Mouse (Mus musculus) 416B (cell line): ENCODE measurements around the gene Abca4.
"Not testable (repeated sequence)": the region's sequence is repeated elsewhere in the genome, so short reads cannot be mapped to it uniquely, and the experiment has no call there.

ENCODE experiments used
- DNase-seq: peaks from one replicate; pipeline ENCODE4 v3.0.0; 2011; ENCODE audit warnings: low read depth

The Abca4 gene

DNA sequence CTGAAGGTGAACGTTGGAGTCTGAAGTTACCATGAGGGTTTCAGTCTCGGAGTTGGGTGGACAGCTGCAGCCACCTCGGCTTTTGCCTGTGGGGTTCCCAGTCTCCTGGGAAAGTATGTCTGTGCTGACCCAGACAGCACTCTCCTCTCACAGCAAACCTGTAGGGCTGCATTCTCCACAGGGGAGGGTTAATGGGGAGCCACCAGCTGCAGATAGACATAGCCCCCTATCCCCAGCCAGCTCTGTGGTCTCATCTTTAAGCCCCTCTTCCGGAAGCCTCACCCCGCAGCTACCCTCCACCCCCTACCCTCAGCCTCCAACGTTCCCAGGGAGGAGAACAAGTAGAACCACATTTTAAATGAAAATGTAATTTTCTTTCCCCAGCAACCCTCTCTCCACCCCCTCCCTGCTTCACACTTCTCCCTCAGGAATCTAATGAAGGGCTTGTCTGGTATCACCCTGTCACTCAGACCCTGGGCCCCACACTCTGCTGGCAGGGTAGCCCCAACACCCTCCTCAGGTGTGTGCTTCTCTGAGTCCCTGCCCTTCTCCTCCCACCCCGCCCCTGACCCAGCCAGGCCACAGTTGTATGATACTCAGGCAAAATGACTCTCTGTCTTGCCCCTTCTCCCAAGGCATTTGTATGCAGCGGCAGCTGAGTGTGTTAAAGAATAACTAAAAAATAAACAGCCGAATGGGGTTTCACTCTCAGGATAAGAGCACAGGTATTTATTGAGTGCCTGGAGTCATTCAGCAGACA lies 14.4 kb downstream of the Abca4 start:
- DNase-seq: no peak

DNA sequence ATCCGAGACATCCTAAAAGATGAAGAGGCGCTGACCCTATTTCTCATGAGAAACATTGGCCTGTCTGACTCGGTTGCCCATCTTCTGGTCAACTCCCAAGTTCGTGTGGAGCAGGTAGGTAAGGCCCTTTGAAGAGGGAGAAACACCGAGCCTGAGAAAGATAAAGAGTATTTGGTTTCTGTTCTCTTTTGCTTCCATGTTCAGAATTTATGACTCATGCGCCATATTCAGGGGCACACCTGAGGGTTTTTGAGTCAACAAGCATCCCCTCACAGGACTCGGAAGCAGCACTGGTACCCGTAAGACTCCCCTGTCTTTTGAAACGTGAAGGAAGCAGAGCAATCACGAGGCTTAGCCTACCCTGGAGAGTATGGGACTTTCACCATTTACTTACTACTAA lies 18.3 kb downstream of the Abca4 start:
- DNase-seq: no peak

DNA sequence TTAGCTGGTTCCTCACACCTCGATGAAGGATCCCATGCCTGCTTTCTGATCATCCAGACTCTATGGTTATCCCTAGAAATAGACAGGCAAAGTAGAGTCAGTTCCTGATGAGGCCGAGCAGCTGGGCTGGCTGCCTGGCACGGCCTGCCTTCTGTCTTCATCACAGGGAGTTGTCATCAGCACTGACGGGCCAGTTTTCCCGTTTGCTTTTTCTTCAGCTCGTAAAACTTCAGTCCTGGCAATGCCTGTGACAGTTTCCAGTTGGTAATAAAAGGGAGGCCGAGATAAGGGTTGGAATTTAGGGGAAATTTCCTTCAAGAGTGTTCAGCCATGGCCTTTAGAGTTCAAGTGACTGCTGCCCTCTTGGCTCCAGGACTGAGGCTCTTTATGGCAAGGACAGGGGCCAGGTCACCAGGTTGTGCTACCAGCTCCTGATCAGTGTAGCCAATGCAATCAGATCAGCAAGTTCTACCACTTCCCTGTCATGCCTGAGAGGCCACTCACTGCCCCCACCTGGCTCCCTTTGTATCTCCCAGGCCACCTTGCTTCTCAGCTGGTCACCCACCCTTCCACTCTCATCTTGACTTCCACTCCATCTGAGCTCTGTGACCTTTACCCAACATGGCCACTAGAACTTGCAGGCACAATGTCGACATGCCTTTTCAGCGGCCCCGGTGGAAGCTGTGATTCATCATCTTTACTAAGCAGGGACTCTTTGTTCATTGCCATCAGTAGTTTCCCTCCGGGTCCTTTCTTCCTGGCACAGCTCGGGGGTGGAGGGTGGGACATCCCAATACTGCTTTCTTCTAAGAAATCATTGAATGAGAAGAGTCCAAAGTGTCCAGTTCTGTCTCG lies 20.5 kb downstream of the Abca4 start:
- DNase-seq: no peak

DNA sequence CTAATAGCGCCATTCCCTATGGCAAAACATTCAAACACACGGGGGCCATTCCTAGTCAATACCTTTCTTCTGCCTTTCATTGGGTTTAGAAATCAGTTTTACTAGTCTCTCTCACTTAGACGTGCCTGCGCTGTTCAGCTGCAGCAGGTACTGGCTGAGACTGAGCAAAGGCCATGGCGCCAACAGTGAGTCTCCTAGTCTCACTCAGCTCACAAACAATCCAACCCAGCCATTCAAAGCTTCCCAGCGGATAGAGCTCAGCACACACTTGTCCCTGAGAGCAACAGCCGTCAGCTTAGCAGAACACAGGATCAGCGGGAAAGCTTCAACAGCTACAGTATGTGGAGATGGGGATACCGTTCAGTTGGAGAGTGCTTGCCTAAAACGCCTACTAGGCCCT lies 27.5 kb downstream of the Abca4 start:
- no peak for DNase-seq

DNA sequence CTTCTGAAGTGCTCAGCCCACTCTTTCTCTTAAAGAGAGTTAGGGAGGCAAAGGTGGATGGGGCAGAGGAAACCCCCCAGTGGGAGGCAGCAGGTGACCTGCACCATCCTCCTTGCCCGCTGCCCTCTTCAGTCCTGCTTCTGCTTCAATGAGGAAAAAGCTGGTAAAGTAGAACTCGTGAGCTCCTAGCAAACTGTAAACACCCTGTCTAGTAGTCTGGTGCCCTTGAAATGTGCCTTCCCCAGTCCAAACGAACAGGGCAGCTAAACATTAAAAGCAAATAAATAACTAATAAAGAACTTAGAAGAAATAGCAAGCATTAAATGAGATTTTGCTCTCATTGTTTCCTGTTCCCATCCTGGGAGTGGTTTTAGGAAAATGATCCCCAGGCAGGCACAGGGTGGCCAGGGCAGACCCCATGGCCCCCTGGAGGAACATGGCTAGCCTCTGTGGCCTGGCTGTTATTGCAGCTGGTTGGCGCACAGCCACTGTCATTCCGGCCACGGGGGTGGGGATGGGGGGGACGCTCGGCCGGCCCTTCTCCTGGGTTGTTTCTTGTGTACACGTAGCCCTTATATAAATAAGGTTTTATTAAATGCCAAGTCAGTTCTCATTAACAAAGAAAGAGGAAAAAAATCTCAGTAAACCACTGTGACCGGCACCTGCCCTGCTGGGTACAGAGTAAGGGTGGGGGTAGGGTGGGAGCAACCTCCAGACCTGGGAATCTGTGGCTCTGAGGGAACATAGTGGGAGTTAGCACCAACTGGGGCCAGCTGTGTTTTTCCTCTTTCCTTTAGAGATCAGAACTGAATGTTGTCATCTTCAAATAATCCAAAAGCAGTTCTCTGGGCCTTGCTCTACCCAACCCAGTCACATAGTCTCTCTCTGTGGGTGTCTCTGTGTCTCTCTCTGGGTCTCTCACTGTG lies 28.7 kb downstream of the Abca4 start:
- DNase-seq: no peak

DNA sequence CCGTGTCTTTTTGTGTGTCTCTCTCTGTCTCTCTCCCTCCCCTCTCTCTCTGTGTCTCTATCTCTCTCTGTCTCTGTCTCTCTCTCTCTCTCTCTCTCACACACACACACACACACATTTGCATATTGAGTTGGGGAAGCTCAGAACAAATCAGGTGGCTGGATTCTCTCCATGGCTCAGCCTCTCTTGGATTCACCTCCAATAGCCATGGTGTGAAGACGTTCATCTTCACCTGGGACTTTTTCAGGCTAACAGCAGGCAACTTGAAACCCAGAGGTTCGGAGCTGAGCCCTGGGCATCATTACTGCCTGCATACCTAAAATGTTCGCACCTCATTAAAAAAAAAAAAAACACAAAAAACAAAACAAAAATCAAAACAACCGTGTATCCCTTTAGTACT lies 29.4 kb downstream of the Abca4 start:
- no peak for DNase-seq

DNA sequence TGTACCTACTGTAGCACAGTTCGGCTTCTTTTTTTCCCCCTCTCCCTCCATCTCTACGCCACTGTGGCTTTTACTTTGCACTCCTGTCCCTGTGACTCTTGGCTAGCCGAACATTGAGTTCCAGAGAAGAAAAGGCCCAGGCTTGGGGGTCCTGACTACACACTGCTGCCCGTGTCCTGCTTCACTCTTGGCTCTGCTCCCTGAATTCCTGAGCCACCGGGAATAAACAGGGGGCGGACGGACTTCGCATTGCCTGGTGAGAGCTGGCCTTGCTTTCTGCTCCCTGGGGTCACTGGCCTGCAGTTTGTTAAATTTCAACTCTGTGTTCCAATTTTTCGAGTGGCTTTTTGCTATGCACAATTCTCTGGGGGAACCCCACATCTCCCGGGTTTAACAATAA lies 30.1 kb downstream of the Abca4 start:
- no peak for DNase-seq

DNA sequence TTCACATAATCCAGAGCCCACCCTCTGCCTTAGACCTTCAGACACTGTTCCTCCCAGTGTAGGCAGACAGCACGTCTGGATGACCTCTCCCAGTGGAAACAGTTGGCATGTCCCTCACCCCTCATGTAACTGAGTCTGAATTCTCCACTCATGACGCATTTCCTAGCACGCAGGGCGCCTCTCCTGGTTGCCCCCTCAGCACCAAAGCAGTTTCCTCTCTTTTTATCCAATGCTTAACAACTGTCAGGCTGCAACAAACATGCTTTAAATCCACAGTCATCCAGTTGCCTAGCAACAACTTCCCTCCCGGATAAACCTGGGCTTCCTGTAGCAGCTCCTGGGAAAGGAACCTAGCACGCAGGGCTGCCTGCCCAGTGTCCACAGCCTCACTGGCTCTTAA lies 33.9 kb downstream of the Abca4 start:
- DNase-seq: no peak

DNA sequence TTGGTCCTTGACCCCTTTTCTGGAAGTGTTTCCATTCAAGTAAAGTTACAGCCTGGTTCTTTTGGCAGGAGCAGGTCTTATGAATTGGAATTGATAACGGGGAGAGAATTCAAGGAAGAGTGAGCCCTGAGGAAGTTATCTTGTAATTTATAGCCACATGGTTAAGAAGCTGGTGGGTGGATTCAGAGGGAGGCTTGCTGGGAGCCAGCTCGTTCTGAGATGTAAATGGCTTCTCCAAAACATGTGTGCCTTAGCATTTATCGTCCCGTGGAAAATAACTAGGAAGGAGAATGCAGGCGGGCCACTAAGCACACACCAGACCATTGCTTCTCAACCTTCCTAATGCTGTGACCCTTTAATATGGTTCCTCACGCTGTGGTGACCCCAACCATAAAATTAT lies 34.9 kb downstream of the Abca4 start:
- DNase-seq: no peak

DNA sequence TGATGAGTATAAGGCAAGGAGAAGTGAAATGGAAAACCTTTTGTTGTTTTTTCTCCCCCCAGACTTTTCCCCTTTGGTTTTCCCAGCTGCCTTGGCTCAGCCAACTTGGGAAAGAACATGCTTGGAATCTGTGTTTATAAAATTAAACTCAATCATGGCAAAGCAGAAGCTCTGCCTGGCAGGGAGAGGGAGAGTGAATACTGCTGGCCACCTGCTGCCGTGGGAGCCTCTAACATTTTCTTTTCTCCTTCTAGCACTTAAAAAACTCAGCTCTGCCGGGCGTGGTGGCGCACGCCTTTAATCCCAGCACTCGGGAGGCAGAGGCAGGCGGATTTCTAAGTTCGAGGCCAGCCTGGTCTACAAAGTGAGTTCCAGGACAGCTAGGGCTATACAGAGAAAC lies 37.4 kb downstream of the Abca4 start:
- DNase-seq: not testable (repeated sequence)

DNA sequence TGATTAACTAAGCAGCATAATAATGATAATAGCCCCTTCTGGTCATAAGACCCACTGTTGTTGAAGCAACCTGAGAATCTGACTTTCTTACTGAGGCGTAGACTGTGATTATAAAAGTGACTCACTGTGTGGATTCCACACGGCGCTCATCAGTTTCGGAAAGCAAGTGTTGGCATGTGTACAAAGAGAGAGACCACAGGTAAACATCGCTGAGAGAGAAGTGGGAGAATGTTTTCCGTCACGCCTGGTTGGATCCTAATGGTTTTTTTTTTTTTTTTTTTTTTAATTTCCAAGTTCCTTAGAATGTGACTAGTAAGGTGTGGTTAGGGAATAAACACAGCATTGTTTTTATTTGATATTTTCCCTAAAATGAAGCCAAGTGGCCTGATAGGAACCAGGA lies 38.1 kb downstream of the Abca4 start:
- DNase-seq: no peak

DNA sequence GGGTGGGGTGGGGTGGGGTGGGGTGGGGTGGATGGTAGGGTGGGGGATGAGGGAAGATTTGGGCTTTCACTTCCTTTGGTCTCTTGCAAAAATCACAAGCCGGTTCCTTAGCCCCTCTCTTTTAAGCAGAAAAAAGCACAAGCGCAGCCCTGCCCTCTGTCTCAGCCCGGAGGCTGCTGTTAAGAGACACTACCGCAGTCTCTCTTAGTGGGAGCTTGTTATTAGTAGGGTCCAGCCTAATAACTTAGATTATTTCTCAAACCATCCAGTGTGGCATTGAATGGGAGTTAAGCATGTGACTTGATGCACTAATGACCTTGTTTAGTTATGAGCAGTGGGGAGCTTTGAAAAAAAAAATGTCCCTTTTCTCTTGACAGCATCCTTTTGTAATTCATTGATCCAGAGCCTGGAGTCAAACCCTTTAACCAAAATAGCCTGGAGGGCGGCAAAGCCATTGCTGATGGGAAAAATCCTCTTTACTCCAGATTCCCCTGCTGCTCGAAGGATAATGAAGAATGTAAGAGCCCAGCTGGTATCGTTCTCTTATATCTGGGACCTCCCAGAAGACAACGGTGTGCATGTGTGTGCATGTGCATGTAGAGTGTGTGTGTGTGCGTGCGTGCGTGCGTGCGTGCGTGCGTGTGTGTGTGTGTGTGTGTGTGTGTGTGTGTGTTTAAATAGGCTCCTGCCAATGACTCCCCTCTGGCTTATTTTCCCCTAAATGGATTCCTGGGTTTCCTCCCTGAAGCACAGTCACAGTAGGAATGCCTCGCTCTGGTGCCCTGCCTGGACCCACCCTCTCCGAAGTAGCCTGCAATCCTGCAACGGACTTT lies 41.1 kb downstream of the Abca4 start:
- no peak for DNase-seq

DNA sequence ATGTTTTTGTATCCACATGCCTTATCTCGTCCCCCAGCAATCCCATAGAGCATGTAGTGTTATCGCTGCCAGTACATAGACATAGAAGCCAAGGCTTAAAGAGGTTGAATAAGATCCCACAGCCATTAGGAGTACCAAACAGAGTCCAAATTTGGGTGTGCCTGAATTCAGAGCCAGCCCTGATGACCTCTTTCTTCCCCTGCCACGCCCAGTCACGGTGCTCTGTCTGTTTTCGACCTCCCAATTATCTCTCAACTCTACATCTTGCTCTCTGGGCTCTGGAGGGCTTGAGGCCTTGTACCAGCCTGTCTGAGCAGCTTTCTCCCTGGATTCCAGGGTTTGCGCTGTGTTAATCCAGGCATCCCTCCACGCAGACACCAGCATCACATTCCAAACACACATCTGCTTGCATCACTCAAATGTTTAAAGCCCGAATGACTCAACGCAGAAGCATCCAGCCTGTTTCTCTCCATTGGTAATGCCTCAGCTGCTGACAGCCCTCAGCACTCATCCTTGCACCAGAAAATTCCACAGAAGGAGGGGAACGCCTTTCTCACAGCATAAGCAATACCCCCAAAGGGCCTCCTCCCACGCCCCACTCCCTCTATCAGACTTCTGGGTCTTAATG lies 43.9 kb downstream of the Abca4 start:
- no peak for DNase-seq

DNA sequence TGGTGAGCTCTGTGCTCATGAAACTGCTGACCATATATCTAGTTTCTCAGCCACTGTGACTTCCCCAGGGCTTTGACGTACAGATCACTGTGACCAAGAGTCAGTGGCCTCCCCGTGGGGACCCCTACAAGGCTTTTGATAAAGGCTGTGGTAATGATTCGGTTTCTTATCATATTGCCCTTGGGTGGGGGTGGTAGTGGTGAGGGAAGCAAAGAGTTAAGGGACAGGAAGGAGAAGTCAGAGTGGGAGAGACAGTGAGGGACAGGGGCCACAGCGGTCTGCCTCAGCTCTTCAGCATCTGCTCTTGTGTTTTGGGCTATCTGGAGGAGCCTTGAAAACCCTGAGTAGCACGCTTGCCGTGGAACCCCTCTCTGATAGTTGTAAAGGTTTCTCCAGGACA lies 46.1 kb downstream of the Abca4 start:
- DNase-seq: no peak

DNA sequence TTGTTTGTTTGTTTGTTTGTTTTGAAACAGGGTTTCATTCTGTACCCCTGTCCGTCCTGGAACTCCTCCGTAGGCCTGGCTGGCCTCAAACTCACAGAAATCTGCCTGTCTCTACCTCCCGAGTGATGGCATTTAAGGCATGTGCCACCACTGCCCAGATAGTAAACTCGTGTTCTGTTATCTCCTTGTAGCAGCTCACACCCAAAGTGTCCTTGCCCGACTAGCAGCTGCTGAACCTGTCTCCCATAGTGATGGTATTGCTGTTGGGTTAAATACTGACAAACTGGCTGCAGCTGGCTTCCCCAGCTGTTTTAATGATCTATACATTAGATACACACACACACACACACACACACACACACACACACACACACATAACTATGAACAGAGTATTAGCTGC lies 55.5 kb downstream of the Abca4 start:
- no peak for DNase-seq

DNA sequence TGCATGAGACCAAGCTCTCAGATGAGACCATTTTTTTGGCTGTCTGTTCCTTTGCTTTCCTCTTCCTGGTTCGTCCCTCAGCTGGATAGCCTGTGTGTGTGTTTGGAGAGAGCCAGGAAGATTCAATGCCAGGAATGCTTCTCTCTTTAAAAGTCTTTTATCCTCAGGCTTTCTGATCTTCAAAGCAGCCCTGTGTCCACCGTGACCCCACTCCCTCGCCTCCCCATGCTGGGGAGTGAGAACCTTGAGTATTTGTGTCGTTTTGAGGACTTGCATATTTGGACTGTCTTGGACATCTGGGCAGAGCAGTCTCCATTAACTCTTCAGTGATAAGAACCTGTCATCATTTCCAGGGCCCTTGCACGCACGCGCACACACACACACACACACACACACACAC lies 57.8 kb downstream of the Abca4 start:
- no peak for DNase-seq

DNA sequence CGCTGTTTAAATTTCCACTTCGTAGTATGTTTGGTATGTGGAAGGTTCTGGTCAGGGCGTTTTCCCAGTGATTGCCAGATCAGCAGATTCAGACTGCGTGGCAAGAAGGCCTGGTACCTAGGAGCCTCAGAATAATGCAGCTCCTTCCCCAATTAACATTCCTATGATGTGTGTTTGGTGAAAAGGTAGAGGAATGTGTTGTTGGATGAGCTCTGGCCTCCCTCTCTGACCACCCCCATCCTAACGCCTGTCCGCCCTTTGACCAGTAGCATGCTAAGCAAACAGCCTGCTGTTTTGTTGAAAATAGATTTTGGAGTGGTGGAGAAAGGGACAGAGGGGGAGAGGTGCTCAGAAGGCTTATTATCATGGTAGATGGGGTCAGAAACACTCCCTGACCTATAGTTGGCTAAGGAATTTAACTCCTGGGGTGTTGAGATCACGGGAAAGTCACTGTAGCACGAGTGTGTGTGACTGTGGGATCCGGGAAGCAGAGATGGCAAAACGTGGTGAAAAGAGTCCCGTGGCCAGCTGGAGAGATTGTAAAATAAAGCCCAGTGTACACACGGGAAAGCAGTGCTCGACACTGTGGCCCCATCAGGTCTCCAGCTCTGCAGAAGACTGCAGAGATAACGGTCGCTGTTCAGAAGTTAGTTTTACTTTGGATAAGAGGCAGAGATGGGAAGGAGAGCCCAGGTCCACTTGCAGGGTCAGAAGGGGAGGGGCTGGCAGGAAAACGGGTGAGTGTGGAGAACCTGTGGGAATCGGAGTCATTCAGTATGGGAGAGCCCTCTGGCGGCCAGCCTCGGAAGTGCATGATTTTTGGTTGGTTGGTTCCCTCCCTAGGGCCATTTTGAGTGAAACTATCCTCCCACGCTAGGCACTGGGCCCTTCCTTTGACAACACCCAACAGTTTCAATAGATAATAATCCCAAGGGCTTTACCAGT lies 59.9 kb downstream of the Abca4 start:
- peak; percentile 61 for DNase-seq

DNA sequence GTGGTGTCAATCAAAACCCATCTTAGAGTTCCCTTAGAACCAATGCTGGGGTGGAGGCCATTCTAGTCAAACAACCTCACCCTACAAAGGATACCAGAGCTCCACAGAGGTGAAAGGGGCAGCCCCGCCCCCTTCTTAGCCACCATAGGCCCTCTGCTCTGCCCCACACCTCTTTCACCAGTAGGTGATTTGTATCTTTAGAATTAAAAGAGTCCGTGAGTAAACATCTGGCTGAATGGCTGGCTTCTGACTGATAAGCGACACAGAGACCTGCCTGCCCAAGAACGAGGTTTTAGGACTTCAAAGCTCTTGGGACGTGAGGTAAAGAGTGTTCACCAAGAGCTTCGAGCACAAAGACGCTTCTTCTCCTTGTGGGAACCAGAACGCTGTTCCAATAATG lies 62.7 kb downstream of the Abca4 start:
- DNase-seq: no peak

DNA sequence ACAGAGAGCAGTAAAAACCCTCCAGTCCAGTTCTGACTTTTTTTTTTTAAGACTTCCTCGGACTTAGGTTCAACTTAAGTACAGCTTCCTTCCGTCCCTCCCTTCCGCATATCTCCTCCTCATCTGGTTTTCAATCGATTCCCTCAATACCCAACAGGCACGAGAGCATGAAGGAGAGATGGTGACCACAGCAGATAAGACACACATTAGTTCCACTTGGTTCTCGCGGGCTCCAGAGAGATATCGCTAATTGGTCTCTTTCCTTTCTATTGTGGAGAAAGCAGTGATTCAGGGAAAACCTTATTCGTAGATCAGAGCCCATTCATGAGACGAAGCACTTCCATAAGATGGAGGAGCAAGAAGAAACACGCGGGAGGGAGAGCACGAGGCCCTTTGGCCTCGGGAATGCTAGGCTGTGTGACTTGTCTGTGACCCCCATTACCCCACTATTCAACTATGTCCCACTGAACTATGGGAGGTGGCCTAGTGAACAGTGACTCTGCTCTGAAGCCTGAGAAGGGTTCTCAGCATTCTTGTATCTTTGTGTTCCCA lies 63.5 kb downstream of the Abca4 start:
- DNase-seq: peak; percentile 13

DNA sequence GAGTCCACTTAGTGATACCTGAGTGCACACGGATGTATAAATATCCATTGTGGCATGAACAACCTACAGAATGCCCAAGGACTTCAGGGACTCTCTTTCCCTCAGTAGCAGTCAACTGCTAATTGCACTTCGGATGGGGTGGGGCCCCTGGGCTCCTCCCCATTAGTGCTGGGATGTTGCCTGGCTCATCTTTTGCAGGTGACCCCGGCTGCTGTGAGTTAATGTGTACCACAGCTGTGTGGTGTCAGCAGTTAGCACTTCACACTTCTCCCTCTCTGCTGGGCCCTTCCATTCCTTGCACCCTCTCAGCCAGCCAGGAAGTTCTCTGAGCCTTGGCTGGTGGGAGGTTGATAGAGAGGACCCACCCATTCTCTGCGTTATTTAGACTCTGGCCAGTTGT lies 65.2 kb downstream of the Abca4 start:
- no peak for DNase-seq
